Mouse (Mus musculus) forebrain, embryonic 14.5 days (tissue): ENCODE results near the gene Foxd2. TPM values are rescaled to one million over a fixed set of nuclear protein-coding genes. Genes with fewer than 3 reads are reported as not detected.
A peak's percentile ranks its signal among the peaks of the same experiment; 100 is the strongest.

Experiments used
- ATAC-seq: fragments of 200-750 bp; cut with Nextera tagmentation; 2 replicates; pipeline ENCODE4 v1.8.0; 2017; ENCODE audit warnings: mild to moderate bottlenecking, moderate library complexity
- DNase-seq: peaks from one replicate; pipeline ENCODE4 v3.0.0-alpha.2; 2015; ENCODE audit warnings: low spot score
- H3K27ac ChIP-seq: fragments of 300-500 bp; sonication (generic); 2 replicates; pipeline ENCODE4 v1.5.1; 2014; ENCODE audit warnings: low read depth, mild to moderate bottlenecking, control low read depth, low read length, moderate library complexity
- H3K27me3 ChIP-seq: fragments of 300-500 bp; sonication (generic); replicated peaks from 2 replicates; pipeline ENCODE4 v1.6.1; 2014; ENCODE audit warnings: low read length, control low read depth, mixed read lengths; ENCODE audit not compliant: control insufficient read depth, insufficient read depth
- H3K36me3 ChIP-seq: fragments of 300-500 bp; sonication (generic); 2 replicates; pipeline ENCODE4 v1.6.1; 2014; ENCODE audit warnings: low read length, control low read depth; ENCODE audit not compliant: control insufficient read depth, insufficient read depth
- H3K4me1 ChIP-seq: fragments of 300-500 bp; sonication (generic); 2 replicates; pipeline ENCODE4 v1.6.1; 2014; ENCODE audit warnings: antibody characterized with exemption, low read length, control low read depth; ENCODE audit not compliant: control insufficient read depth, insufficient read depth
- H3K4me2 ChIP-seq: fragments of 300-500 bp; sonication (generic); 2 replicates; pipeline ENCODE4 v1.6.1; 2014; ENCODE audit warnings: mild to moderate bottlenecking, control low read depth, low read length
- H3K4me3 ChIP-seq: fragments of 300-500 bp; sonication (generic); 2 replicates; pipeline ENCODE4 v1.5.1; 2014; ENCODE audit warnings: low read depth, low read length, control low read depth
- H3K9ac ChIP-seq: fragments of 300-500 bp; sonication (generic); 2 replicates; pipeline ENCODE4 v1.6.1; 2014; ENCODE audit warnings: mild to moderate bottlenecking, low read length, control low read depth, moderate library complexity
- H3K9me3 ChIP-seq: fragments of 300-500 bp; sonication (generic); replicated peaks from 2 replicates; pipeline ENCODE4 v1.6.1; 2016; ENCODE audit warnings: low read length, control low read depth, mixed read lengths; ENCODE audit not compliant: control insufficient read depth
- WGBS: fragments of 180-500 bp; shearing (Covaris S2); extraction: QIAGEN DNeasy Blood & Tissue Kit; methylation state at CpG from one replicate; pipeline ENCODE4 v1.1.7; 2014; 5-methylcytosine and 5-hydroxymethylcytosine counted together
- polyA plus RNA-seq: library from polyadenylated mRNA; unstranded; fragments of >200 nt; fragmentation: Nextera tagmentation; extraction: Ambion mirVana; gene quantifications from 2 replicates; pipeline ENCODE4 v1.2.1, GENCODE M21; 2014

The Foxd2 gene
- polyA plus RNA-seq, 1 experiment from 2014 or later, result 0.38 TPM

- Histone ChIP-seq H3K27ac (no peak overlapping the region), H3K9ac (no peak overlapping the region), H3K36me3 (no peaks in the 10 kb centered on the region), H3K27me3 (0 out of 2 replicates have a peak, but pooled peaks cover 9% of the 10 kb centered on the region), H3K4me2 (no peak overlapping the region), H3K4me1 (peaks cover 2% of the 10 kb centered on the region; the same call in 1 of the 2 replicates), H3K4me3 (no peak overlapping the region), H3K9me3 (no peaks in the 10 kb centered on the region)
- DNase-seq (peak; percentile 39), ATAC-seq (no peak)
- WGBS, result 18% methylated on average over 8 of the region's 8 CpGs
Measured at GRCm38 (mm10) chr4:114942583-114942982, 33.9 kb upstream of the Foxd2 start.

- Histone ChIP-seq H3K27ac (no peak overlapping the region), H3K4me3 (no peak overlapping the region), H3K36me3 (no peaks in the 10 kb centered on the region), H3K9ac (no peak overlapping the region), H3K9me3 (no peaks in the 10 kb centered on the region), H3K4me2 (no peak overlapping the region), H3K4me1 (peaks cover 2% of the 10 kb centered on the region; the same call in 1 of the 2 replicates), H3K27me3 (0 out of 2 replicates have a peak, but pooled peaks cover 9% of the 10 kb centered on the region)
- DNase-seq (no peak), ATAC-seq (no peak)
- 40% methylated on average over 4 of the region's 4 CpGs for WGBS
Measured at GRCm38 (mm10) chr4:114942112-114942511, 33.4 kb upstream of the Foxd2 start.

GRCm38 (mm10) chr4:114941311-114941710 lies 32.6 kb upstream of the Foxd2 start:
- H3K27me3 ChIP-seq, result 0 out of 2 replicates have a peak, but pooled peaks cover 4% of the 10 kb centered on the region
- H3K4me2 ChIP-seq, result no peak overlapping the region
- no peak for ATAC-seq
- no peak for DNase-seq
- H3K9ac ChIP-seq, result no peak overlapping the region
- H3K9me3 ChIP-seq, result no peaks in the 10 kb centered on the region
- 81% methylated on average over 4 of the region's 4 CpGs for WGBS
- H3K4me3 ChIP-seq, result no peak overlapping the region
- H3K4me1 ChIP-seq, result peaks cover 2% of the 10 kb centered on the region; the same call in 1 of the 2 replicates
- no peaks in the 10 kb centered on the region for H3K36me3 ChIP-seq
- no peak overlapping the region for H3K27ac ChIP-seq

- DNase-seq, result no peak
Measured at GRCm38 (mm10) chr4:114938248-114938647, 29.6 kb upstream of the Foxd2 start.

GRCm38 (mm10) chr4:114937459-114938047 lies 28.9 kb upstream of the Foxd2 start:
- WGBS, result 67% methylated on average over 4 of the region's 4 CpGs
- H3K4me3 ChIP-seq, result no peak overlapping the region
- H3K4me2 ChIP-seq, result no peak overlapping the region
- no peaks in the 10 kb centered on the region for H3K9me3 ChIP-seq
- H3K9ac ChIP-seq, result no peak overlapping the region
- no peak overlapping the region for H3K27ac ChIP-seq
- ATAC-seq, result no peak
- DNase-seq, result no peak
- no peaks in the 10 kb centered on the region for H3K4me1 ChIP-seq
- no peaks in the 10 kb centered on the region for H3K36me3 ChIP-seq
- H3K27me3 ChIP-seq, result no peaks in the 10 kb centered on the region

More at GRCm38 (mm10) chr4:114938248-114938647, 29.6 kb upstream of the Foxd2 start:
- Histone ChIP-seq H3K9ac (no peak overlapping the region), H3K27me3 (no peaks in the 10 kb centered on the region), H3K9me3 (no peaks in the 10 kb centered on the region), H3K4me3 (no peak overlapping the region), H3K36me3 (no peaks in the 10 kb centered on the region), H3K27ac (no peak overlapping the region), H3K4me1 (no peaks in the 10 kb centered on the region), H3K4me2 (no peak overlapping the region)
- 70% methylated on average over 3 of the region's 3 CpGs for WGBS
- ATAC-seq, result no peak

GRCm38 (mm10) chr4:114934188-114934587 lies 25.5 kb upstream of the Foxd2 start:
- Histone ChIP-seq H3K4me3 (no peak overlapping the region), H3K36me3 (no peaks in the 10 kb centered on the region), H3K27me3 (peaks cover 8% of the 10 kb centered on the region; the same call in 1 of the 2 replicates), H3K4me1 (no peaks in the 10 kb centered on the region), H3K4me2 (no peak overlapping the region), H3K27ac (no peak overlapping the region), H3K9ac (no peak overlapping the region), H3K9me3 (no peaks in the 10 kb centered on the region)
- DNase-seq (no peak), ATAC-seq (no peak)
- 90% methylated on average over 6 of the region's 6 CpGs for WGBS

- Histone ChIP-seq H3K4me3 (no peak overlapping the region), H3K9ac (no peak overlapping the region), H3K36me3 (no peaks in the 10 kb centered on the region), H3K4me1 (no peaks in the 10 kb centered on the region), H3K27me3 (peaks cover 21% of the 10 kb centered on the region), H3K4me2 (no peak overlapping the region), H3K27ac (no peak overlapping the region), H3K9me3 (no peaks in the 10 kb centered on the region)
- ATAC-seq (no peak), DNase-seq (no peak)
- 91% methylated on average over 4 of the region's 4 CpGs for WGBS
Measured at GRCm38 (mm10) chr4:114932747-114933146, 24.1 kb upstream of the Foxd2 start.

- WGBS, result 5% methylated on average over 15 of the region's 15 CpGs
- H3K27me3 ChIP-seq, result peaks cover 57% of the 10 kb centered on the region
- 0 out of 2 replicates have a peak, but pooled peaks have one; percentile 30 for ATAC-seq
Measured at GRCm38 (mm10) chr4:114929155-114929554, 20.5 kb upstream of the Foxd2 start.

GRCm38 (mm10) chr4:114925917-114926312 lies 17.2 kb upstream of the Foxd2 start, which contains the start of gene Foxe3:
TSS of gene Foxe3 (minus strand) at chr4:114926013.
- Histone ChIP-seq H3K27me3 (peaks cover 75% of the 10 kb centered on the region), H3K4me1 (no peaks in the 10 kb centered on the region), H3K9me3 (no peaks in the 10 kb centered on the region), H3K4me2 (peak within 1 kb of the TSS; percentile 46), H3K27ac (no peak within 1 kb of the TSS), H3K4me3 (peak within 1 kb of the TSS; percentile 30), H3K36me3 (no peaks in the 10 kb centered on the region), H3K9ac (no peak within 1 kb of the TSS)
- ATAC-seq (0 out of 2 replicates have a peak, but pooled peaks have one; percentile 36), DNase-seq (no peak)
- WGBS, result 2% methylated on average over 24 of the region's 25 CpGs

More at GRCm38 (mm10) chr4:114929155-114929554, 20.5 kb upstream of the Foxd2 start:
- H3K36me3 ChIP-seq, result no peaks in the 10 kb centered on the region
- no peak for DNase-seq
- H3K4me1 ChIP-seq, result no peaks in the 10 kb centered on the region
- H3K4me2 ChIP-seq, result no peak overlapping the region
- H3K9ac ChIP-seq, result no peak overlapping the region
- no peak overlapping the region for H3K27ac ChIP-seq
- no peaks in the 10 kb centered on the region for H3K9me3 ChIP-seq
- no peak overlapping the region for H3K4me3 ChIP-seq
